Mouse (Mus musculus) cerebellum, adult (tissue): ENCODE measurements around the gene Cdr1.

ENCODE experiments used
- ATAC-seq: cut with Nextera tagmentation; 2 replicates; pipeline ENCODE4 v1.9.2; 2017; ENCODE audit warnings: mild to moderate bottlenecking, moderate library complexity, mixed read lengths; ENCODE audit not compliant: insufficient number of reproducible peaks, low FRiP score, low TSS enrichment

The Cdr1 gene

DNA sequence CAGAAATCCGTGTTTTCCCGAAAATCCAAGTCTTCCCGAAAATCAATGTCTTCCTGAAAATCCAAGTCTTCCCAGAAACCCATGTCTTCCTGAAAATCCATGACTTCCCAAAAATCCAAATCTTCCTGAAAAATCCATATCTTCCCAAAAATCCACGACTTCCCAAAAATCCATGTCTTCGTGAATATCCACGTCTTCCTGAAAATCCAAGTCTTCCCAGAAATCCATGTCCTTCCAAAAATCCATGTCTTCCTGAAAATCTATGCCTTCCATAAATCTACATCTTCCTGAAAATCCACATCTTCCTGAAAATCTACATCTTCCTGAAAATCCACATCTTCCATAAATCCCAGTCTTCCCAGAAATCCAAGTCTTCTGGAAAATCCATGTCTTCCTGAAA is at the start of gene Cdr1:
Gene Cdr1, minus strand, starts transcription at position 101 of the 400 bp plus-strand sequence.
- ATAC-seq: no peak

DNA sequence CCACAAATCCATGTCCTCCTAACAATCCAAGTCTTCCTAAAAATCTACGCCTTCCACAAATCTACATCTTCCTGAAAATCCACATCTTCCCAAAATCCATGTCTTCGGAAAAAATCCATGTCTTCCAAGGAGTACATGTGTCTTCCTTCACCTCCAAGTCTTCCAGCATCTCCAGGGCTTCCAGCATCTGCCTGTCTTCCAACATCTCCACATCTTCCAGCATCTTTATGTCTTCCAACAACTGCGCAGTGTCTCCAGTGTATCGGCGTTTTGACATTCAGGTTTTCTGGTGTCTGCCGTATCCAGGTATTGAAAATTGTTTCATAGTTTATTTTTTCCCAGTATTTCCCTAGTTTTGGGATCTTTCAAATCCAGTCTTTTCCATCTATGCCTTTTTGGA is 511 bp upstream of the Cdr1 start:
- ATAC-seq: no peak

DNA sequence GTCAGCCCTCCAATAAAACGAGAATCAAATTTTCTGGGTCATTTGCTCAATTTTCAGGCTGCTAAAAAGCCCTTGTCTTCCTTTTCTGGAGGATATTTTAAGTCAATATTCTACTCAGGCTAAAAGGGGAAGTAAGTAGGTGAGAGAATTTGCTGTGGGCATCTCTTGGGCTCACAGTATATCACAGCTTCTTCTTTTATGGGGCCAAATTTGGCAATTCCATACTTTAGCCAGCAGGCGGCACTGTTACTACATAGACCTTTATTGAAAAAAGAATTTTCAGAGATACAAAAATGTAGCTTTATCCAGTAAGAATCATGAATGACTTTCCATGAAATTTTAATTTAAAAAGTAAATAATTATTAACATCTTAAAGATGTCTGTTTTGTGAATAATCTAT is 18.8 kb downstream of the Cdr1 start:
- no peak for ATAC-seq

DNA sequence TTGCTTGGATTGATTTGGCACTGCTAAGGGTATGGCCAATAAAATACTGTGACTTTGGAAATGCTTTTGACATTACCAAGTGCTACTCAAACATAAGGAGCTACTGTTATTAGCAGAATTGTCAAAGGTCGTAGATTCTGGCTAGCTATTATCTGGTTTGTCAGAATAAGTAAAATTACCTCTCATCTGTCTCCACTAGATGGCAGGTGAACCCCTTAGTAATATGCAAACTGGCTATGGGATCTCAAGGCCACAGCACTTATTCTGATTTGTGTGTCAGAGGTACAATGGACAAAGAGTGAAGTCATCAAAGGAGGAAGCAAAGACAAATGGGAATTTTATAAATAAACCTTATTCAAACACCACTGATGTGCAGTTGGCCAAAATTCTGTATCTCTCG is 24.1 kb downstream of the Cdr1 start:
- 0 out of 2 replicates have a peak, but pooled peaks have one; percentile 45 for ATAC-seq

DNA sequence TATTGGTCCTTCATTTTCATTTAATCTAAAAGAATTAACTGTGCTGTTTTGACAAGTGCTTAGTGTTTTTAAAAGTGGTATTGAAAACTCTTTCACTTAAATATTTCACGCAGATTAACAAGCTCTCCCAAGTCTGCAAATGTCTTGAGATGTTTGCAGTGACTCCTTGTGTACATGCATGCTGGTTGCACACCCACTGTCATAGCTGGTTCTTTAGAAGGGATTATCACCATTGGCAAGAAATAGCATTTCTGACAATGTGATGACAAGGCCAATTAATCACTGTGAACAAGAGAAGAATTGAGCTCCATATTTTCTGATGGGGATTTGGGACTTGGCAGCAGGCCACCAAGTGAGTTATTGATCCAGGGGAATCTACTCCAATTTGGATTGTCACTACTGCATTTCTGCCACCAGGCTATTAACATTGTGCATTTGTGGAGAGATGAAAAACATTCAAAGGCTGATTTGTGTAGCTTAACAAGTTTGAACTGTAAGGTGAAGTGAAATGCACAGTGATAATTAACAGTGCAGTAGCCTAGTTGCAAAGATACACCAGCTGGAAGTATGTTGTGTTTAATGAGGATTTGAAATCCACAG is 30.6 kb downstream of the Cdr1 start:
- ATAC-seq: no peak

DNA sequence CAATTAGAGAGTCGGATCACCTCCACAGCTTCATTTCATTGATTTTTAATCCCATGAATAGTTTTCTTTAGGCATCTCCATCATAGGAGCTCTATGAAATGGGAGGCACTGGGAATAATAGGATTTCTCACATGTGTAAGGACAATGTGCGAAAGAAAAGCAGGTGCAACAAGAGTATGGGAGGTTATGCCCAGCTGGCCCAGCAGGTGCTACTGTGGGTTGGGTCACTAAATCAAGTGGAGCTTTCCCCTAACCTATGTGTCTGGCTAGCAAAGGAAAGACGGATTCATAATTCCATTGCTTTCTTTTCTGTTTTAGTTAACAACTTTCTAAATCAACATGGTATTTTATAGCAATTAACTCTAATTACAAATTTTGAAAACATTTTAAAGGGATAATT is 31.1 kb downstream of the Cdr1 start:
- ATAC-seq: no peak

DNA sequence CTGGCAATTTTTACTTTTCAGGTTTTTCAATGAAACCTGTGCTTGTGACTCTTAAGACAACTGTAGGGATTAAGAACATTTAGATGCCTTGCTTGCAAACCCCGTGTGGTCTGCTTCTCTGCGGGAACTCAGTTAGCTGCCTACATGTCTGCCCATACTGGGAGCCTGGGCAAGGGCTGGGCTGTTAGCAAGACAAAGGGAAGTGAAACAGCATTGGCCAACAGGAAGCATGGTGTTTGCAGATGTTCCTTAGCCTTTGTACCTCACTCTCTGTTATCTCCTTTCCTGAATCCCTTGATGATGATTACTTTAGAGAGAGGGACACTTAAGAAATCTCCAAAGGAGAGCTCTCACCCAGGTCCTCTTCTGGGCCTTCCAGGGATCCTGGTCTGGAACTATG is 38.8 kb downstream of the Cdr1 start:
- ATAC-seq: no peak

DNA sequence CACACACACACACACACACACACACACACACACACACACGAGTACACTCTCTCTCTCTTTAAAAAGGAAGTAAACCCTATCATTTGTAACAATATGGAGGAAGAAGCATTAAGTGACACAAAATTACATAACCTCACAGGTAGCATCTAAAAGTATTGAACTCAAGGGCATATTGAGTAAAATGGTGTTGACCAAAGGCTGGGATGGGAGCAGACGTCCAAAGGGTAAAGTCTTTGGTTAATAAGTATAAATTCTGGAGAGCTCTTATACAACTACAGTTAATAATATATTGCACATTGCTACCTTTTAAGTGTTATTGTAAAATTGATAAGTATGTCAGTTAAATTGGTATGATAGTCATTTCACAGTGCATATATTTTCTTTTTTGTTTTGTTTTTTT is 39.9 kb downstream of the Cdr1 start:
- no peak for ATAC-seq

DNA sequence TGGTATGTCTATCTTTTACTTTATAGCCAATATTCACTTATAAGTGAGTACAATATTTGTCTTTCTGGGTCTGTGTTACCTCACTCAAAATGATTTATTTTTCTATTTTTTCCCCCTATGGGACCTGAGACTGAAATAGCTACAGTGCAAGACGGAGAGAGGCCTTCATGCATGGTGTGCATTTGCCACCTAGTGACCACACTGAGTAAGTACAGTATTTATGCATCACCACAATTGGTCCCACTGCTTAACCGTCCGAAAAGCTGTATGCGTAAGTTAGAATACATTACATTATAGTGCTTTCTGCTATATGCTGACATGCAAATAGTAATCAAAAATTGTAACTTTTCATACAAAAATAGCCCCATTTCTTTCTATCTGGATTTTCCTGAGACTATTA is 50.8 kb downstream of the Cdr1 start:
- no peak for ATAC-seq
